Mouse (Mus musculus) liver, adult 2 months (tissue): ENCODE data around the gene Gm48552. TPM values are rescaled to one million over a fixed set of nuclear protein-coding genes. Genes with fewer than 3 reads are reported as not detected.
A peak's percentile ranks its signal among the peaks of the same experiment; 100 is the strongest.

Experiments
- DNase-seq: peaks from one replicate; pipeline ENCODE4 v3.0.0-alpha.2; 2011; ENCODE audit warnings: low read depth, low spot score; ENCODE audit errors: extremely low read depth
- H3K27ac ChIP-seq: fragments of 200-500 bp; replicated peaks from 2 replicates; pipeline ENCODE4 v1.5.1; 2012; ENCODE audit warnings: low read depth, mild to moderate bottlenecking, control low read depth, inconsistent platforms, low read length; ENCODE audit not compliant: insufficient read depth
- H3K27me3 ChIP-seq: fragments of 200-500 bp; 2 replicates; pipeline ENCODE4 v1.6.1; 2012; ENCODE audit warnings: mild to moderate bottlenecking, moderate library complexity, low read length, inconsistent platforms; ENCODE audit not compliant: control insufficient read depth, insufficient read depth
- H3K36me3 ChIP-seq: fragments of 200-500 bp; 2 replicates; pipeline ENCODE4 v1.6.1; 2012; ENCODE audit warnings: low read length, inconsistent platforms; ENCODE audit not compliant: control insufficient read depth, insufficient read depth
- H3K4me1 ChIP-seq: fragments of 200-500 bp; 2 replicates; pipeline ENCODE4 v1.6.1; 2011; ENCODE audit warnings: low read length; ENCODE audit not compliant: control insufficient read depth, insufficient read depth
- H3K4me3 ChIP-seq: fragments of 200-500 bp; 2 replicates; pipeline ENCODE4 v1.5.1; 2011; ENCODE audit warnings: low read depth, mild to moderate bottlenecking, control low read depth, low read length, moderate library complexity; ENCODE audit not compliant: insufficient read depth
- H3K79me2 ChIP-seq: fragments of 200-500 bp; 2 replicates; pipeline ENCODE4 v1.6.1; 2012; ENCODE audit warnings: inconsistent platforms, mild to moderate bottlenecking, low read length, moderate library complexity; ENCODE audit not compliant: control insufficient read depth, insufficient read depth
- H3K9ac ChIP-seq: fragments of 200-500 bp; 2 replicates; pipeline ENCODE4 v1.6.1; 2012; ENCODE audit warnings: low read depth, mild to moderate bottlenecking, control low read depth, inconsistent platforms, low read length
- CTCF ChIP-seq: fragments of 200-500 bp; IDR thresholded peaks from 2 replicates; pipeline ENCODE4 v1.5.1; 2011; ENCODE audit warnings: low read depth, low read length, control low read depth
- POLR2A ChIP-seq: fragments of 200-500 bp; IDR thresholded peaks from 2 replicates; pipeline ENCODE4 v1.6.1; 2011; ENCODE audit warnings: low read length, control low read depth; ENCODE audit not compliant: insufficient read depth; ENCODE audit errors: extremely low read depth
- WGBS: fragments of 180-500 bp; shearing (Covaris S2); methylation state at CpG from one replicate; pipeline ENCODE4 v1.1.7; 2018; 5-methylcytosine and 5-hydroxymethylcytosine counted together
- polyA plus RNA-seq: library from polyadenylated mRNA; depleted of rRNA; stranded (reverse); fragments of >200 nt; gene quantifications from 2 replicates; pipeline ENCODE4 v1.2.3, GENCODE M21; 2012
- total RNA-seq: library from RNA; depleted of rRNA; stranded (reverse); fragments of >200 nt; gene quantifications from 2 replicates; pipeline ENCODE4 v1.2.3, GENCODE M21; 2014

Gene Gm48552
- total and polyA plus RNA-seq, 2 experiments: 1.4 TPM; not detected in 1

GRCm38 (mm10) chr10:81345162-81345534 is 43.7 kb upstream of the Gm48552 start:
- Histone ChIP-seq H3K4me3 (no peak overlapping the region), H3K9ac (no peak overlapping the region), H3K4me1 (peaks cover 15% of the 10 kb centered on the region; the same call in 1 of the 2 replicates), H3K27me3 (peaks cover 8% of the 10 kb centered on the region), H3K79me2 (no peaks in the 10 kb centered on the region), H3K27ac (no peak overlapping the region), H3K36me3 (no peaks in the 10 kb centered on the region; the same call in 1 of the 2 replicates)
- DNase-seq: no peak
- 79% methylated on average over 4 of the region's 4 CpGs for WGBS
- TF ChIP-seq CTCF (no peak), POLR2A (no peak)

- no peaks in the 10 kb centered on the region for H3K79me2 ChIP-seq
- H3K27ac ChIP-seq: peak overlapping the region; percentile 63
- WGBS: 26% methylated on average over 55 of the region's 55 CpGs
- H3K27me3 ChIP-seq: peaks cover 8% of the 10 kb centered on the region
- H3K36me3 ChIP-seq: no peaks in the 10 kb centered on the region; the same call in 1 of the 2 replicates
- peaks cover 17% of the 10 kb centered on the region; the same call in 1 of the 2 replicates for H3K4me1 ChIP-seq
- peak overlapping the region; percentile 56 for H3K9ac ChIP-seq
- TF ChIP-seq POLR2A (peak; percentile 53; the same call in 1 of the 2 replicates), CTCF (peak; percentile 46)
- peak; percentile 80 for DNase-seq
- peak overlapping the region; percentile 47; the same call in 1 of the 2 replicates for H3K4me3 ChIP-seq
Observed at GRCm38 (mm10) chr10:81346453-81347067, 42.2 kb upstream of the Gm48552 start.

GRCm38 (mm10) chr10:81349146-81349545 is 39.7 kb upstream of the Gm48552 start:
- Histone ChIP-seq H3K9ac (peak overlapping the region; percentile 93; the same call in 1 of the 2 replicates), H3K4me3 (no peak overlapping the region), H3K27me3 (no peaks in the 10 kb centered on the region), H3K4me1 (peaks cover 17% of the 10 kb centered on the region; the same call in 1 of the 2 replicates), H3K79me2 (no peaks in the 10 kb centered on the region), H3K36me3 (no peaks in the 10 kb centered on the region; the same call in 1 of the 2 replicates), H3K27ac (no peak overlapping the region)
- WGBS: 41% methylated on average over 12 of the region's 12 CpGs
- no peak for TF ChIP-seq POLR2A
- TF ChIP-seq CTCF: no peak
- DNase-seq: no peak

- Histone ChIP-seq H3K4me1 (peaks cover 17% of the 10 kb centered on the region; the same call in 1 of the 2 replicates), H3K27me3 (no peaks in the 10 kb centered on the region), H3K27ac (peak overlapping the region; percentile 54), H3K79me2 (no peaks in the 10 kb centered on the region), H3K9ac (peak overlapping the region; percentile 93), H3K4me3 (peak overlapping the region; percentile 91), H3K36me3 (no peaks in the 10 kb centered on the region; the same call in 1 of the 2 replicates)
- no peak for DNase-seq
- WGBS: 2% methylated on average over 29 of the region's 29 CpGs
- no peak for TF ChIP-seq CTCF
- no peak for TF ChIP-seq POLR2A
Observed at GRCm38 (mm10) chr10:81349961-81350350, 38.8 kb upstream of the Gm48552 start.

- Histone ChIP-seq H3K9ac (peak within 1 kb of the TSS; percentile 93), H3K4me1 (peaks cover 17% of the 10 kb centered on the region; the same call in 1 of the 2 replicates), H3K36me3 (no peaks in the 10 kb centered on the region; the same call in 1 of the 2 replicates), H3K27me3 (no peaks in the 10 kb centered on the region), H3K4me3 (peak within 1 kb of the TSS; percentile 91), H3K79me2 (no peaks in the 10 kb centered on the region), H3K27ac (peak within 1 kb of the TSS; percentile 87)
- peak; percentile 94 for DNase-seq
- under 1% methylated on average over 54 of the region's 54 CpGs for WGBS
- TF ChIP-seq CTCF: peak; percentile 76; the same call in 1 of the 2 replicates
- TF ChIP-seq POLR2A: no peak
Observed at GRCm38 (mm10) chr10:81350351-81351063, 38.3 kb upstream of the Gm48552 start, which contains the start of gene Hmg20b. TSS of gene Hmg20b (minus strand) at chr10:81350480.
